Mouse (Mus musculus): ENCODE measurements at regions not wholly inside any gene's neighbourhood (a gene's known extent, or its start where the extent isn't known, plus 50 kb on each side); places are given as distances from the start of the nearest gene placed in this dataset.
"Not testable (repeated sequence)": the region's sequence is repeated elsewhere in the genome, so short reads cannot be mapped to it uniquely, and the experiment has no call there.

GRCm38 (mm10) chr8:46355066-46355465 is 60.6 kb upstream of the Helt start:
- DNase-seq (ENCODE audit: low spot score in 2 of 2): no peak
- intact Hi-C loops (cut with DNase I): no loop called here

- intact Hi-C loops (cut with DNase I); DNase-seq (ENCODE audit: low spot score in 2 of 2): not testable (repeated sequence)
These were observed 63.5 kb upstream of the Helt start for GRCm38 (mm10) chr8:46357961-46358360.

DNA sequence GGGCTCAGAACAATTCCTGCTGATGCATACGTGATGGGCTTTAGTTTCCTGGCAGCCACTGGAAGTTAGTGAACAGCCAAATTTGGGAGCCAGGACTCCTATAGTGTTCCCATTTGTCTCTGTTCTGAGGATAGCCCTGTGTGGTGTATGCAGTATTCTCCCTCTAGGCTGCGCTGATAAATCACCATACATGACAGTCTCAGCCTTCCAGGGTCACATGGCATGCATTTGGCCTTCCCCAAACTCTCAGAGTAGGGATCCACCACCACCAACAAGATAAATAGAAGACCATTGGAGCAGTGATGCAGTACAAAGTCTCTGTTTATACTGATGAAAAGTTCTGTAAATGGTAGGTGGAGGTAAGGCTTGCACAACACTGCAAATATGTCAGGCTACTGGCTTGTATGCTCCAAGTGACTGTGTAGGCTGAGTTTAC is 68.4 kb upstream of the Helt start:
- DNase-seq (ENCODE audit: low spot score in 2 of 2): no peak
- intact Hi-C loops (cut with DNase I): no loop called here

- DNase-seq (ENCODE audit: low spot score in 2 of 2): no peak
- intact Hi-C loops (cut with DNase I): no loop called here
These were observed 71.2 kb upstream of the Helt start for GRCm38 (mm10) chr8:46365711-46366110.

- DNase-seq (ENCODE audit: low spot score in 2 of 2): no peak
- intact Hi-C loops (cut with DNase I): no loop called here
These were observed 72.7 kb upstream of the Helt start for GRCm38 (mm10) chr8:46367125-46367524.

DNA sequence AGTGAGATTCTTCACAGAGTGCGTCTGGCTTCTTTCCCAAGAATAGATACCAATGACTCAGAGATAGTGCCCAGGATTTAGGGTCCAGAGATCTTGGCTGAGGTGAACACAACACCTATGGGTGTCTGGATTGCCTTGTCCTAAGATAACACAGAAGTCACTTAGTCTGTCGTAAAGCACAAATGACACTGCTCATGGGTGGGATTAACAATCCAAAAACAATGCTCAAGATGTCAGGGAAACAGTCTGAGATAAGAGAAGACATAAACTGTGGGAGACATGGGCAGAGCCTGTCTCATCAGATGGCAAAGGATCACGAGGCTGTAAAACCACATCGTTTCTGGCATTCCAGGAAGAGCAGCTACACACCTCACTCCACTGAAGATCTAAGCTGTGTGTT is 79.6 kb upstream of the Helt start:
- intact Hi-C loops (cut with DNase I): no loop called here
- no peak for DNase-seq (ENCODE audit: low spot score in 2 of 2)

GRCm38 (mm10) chr8:46375986-46376385 is 81.5 kb upstream of the Helt start:
- DNase-seq (ENCODE audit: low spot score in 2 of 2): no peak
- intact Hi-C loops (cut with DNase I): no loop called here

GRCm38 (mm10) chr8:46384926-46385325 is 85.9 kb upstream of the Acsl1 start:
- intact Hi-C loops (cut with DNase I): no loop called here
- no peak for DNase-seq (ENCODE audit: low spot score in 2 of 2)

DNA sequence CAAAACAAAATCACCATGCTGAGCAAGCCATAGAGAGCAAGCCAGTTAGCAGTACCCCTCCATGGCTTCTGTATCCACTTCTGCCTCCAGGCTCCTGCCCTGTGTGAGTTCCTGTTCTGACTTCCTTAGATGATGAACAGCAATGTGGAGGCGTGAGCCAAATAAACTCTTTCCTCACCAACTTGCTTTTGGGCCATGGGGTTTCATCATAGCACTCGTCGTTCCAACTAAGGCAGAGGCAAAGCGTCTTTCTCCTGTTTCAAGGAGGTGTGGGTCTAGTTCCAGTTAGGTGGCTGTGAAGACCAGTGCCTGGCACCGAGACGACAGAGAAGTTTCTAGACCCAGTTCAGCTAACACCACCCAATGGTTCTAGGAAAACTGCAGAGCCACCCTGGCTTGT is 85.0 kb upstream of the Acsl1 start:
- intact Hi-C loops (cut with DNase I): no loop called here
- DNase-seq (ENCODE audit: low spot score in 2 of 2): no peak

DNA sequence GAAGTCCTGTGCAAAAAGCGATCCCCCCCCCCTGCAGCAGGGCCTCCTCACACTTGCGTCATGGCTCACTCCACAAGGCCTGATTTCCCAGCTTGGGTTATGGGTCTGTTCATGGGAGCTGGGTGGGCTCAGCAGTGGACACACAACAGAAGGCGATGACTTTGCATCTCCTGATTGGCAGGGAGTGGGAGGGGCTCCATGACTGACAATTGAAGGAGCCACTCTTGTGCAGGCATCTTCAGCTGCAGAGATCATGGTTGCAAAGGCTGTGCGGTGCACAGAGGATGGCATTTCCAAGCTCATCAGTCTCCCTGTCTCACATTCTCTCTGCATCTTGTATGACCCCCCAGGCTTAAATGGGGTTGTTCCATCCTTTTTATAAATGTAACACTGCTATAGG is 84.3 kb upstream of the Acsl1 start:
- intact Hi-C loops (cut with DNase I): no loop called here
- DNase-seq (ENCODE audit: low spot score in 2 of 2): no peak

DNA sequence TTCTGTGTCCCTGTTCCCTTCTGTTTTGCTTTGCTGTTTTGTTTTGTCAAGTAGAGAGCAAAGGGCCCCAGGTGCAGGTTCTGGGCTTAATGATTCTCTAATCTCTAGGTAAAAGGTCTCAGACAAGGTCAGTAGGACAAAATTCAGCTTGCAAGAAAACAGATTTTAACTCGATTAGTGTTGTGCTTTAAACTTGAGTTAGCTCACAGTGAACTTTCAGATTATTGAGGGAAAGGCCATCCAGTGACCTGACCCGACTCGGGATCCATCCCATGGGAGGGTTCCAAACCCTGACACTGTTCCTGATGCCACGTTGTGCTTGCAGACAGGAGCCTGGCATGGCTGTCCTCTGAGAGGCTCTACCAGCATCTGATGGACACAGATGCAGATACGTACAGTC is 83.8 kb upstream of the Acsl1 start:
- DNase-seq (ENCODE audit: low spot score in 2 of 2): no peak
- intact Hi-C loops (cut with DNase I): no loop called here

GRCm38 (mm10) chr8:46388421-46388820 is 82.4 kb upstream of the Acsl1 start:
- no peak for DNase-seq (ENCODE audit: low spot score in 2 of 2)
- intact Hi-C loops (cut with DNase I): no loop called here

DNA sequence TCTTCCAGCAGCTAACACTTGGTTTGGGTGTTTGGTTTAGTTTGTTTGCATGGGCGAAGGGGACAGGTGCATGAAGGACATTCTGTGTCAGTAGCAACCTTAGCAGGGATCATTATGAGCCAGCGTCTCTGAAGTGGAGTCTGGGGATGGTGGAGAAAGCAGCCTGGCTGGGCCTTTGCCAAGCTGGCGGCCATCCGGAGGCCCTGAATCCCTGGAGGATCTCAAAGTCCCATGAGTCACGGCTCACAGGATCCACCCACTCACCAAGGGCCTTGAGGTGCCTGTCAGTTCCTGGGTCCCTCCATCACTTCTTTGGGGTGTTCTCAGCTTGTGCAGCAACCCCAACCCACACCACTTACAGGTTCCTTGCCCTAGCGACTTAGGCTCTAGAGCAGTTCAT is 80.4 kb upstream of the Acsl1 start:
- DNase-seq (ENCODE audit: low spot score in 2 of 2): no peak
- intact Hi-C loops (cut with DNase I): no loop called here

GRCm38 (mm10) chr8:46391678-46392077 is 79.2 kb upstream of the Acsl1 start:
- no peak for DNase-seq (ENCODE audit: low spot score in 2 of 2)
- intact Hi-C loops (cut with DNase I): no loop called here

DNA sequence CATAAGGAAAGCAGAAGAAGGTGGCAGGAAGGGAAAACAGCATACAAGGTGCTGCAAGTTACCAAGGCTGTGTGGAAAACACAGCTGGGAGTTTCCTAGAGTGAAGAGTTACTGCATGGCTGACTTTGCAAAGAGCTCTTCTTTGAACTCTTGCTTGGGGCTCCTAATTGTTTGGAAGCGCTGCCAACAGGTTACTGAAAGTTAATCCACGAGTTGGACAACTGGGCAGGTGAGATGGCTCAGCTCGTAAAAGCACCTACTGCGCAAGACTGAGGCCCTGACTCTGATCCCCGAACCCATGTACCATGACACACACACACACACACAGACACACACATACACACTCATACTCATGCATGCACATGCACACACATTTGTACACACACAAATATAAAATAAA is 77.5 kb upstream of the Acsl1 start:
- intact Hi-C loops (cut with DNase I): no loop called here
- no peak for DNase-seq (ENCODE audit: low spot score in 2 of 2)

DNA sequence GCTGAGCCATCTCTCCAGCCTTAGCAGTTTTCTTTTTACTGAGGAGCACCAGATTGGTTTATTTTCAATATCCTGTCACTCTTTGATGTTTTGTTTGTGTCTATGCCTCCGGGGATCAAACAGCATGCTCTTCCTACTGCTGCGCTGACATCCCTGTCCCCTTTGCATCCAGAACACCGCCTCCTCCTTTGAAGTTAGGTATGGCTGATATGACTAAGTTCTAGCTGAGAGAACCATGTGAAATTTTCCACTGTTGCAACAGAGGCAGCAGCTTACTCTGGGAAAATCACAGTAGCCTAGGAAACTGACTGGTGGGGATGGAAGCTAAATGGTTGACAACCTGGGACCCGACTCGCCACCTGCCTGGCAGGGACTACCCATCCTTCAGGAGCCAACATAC is 76.1 kb upstream of the Acsl1 start:
- intact Hi-C loops (cut with DNase I): no loop called here
- DNase-seq (ENCODE audit: low spot score in 2 of 2): peak in 1 of 2 experiments; percentile 26

- intact Hi-C loops (cut with DNase I): no loop called here
- DNase-seq (ENCODE audit: low spot score in 2 of 2): no peak
These were observed 75.5 kb upstream of the Acsl1 start for GRCm38 (mm10) chr8:46395348-46395747.

GRCm38 (mm10) chr8:46397081-46397480 is 73.8 kb upstream of the Acsl1 start:
- no peak for DNase-seq (ENCODE audit: low spot score in 2 of 2)
- intact Hi-C loops (cut with DNase I): no loop called here

DNA sequence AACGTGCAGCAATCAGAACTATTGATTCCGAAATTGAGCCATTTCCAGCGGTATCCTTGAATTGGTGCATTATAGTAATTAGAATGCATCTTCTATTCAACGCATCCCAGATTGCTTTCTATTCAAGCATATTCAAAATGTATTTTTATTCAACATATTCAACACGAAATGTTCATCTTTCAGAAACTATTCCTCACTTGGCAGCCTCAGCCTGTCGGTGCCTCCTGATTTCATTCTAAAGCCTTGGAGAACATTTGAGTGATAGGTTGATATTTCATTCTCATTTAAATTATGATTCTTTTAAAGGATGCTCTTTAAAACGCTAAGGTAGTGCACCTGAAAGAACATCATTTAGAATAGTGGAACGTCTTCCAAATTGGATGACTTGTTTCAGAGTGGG is 73.1 kb upstream of the Acsl1 start:
- DNase-seq (ENCODE audit: low spot score in 2 of 2): peak in 1 of 2 experiments; percentile 25
- intact Hi-C loops (cut with DNase I): no loop called here

- no peak for DNase-seq (ENCODE audit: low spot score in 2 of 2)
- intact Hi-C loops (cut with DNase I): no loop called here
These were observed 70.2 kb upstream of the Acsl1 start for GRCm38 (mm10) chr8:46400595-46400994.

- DNase-seq (ENCODE audit: low spot score in 2 of 2): no peak
- intact Hi-C loops (cut with DNase I): no loop called here
These were observed 66.8 kb upstream of the Acsl1 start for GRCm38 (mm10) chr8:46403877-46404560.

GRCm38 (mm10) chr8:46408886-46409285 is 62.0 kb upstream of the Acsl1 start:
- intact Hi-C loops (cut with DNase I): no loop called here
- no peak for DNase-seq (ENCODE audit: low spot score in 2 of 2)

Data from left cerebral cortex, postnatal 25 days (tissue).